8 mouse cellular contexts compared by ENCODE assay signal in genomic region chr13:111680679-111681078, GRCm38 (mm10). TPM values are rescaled to one million over a fixed set of nuclear protein-coding genes. Genes with fewer than 3 reads are reported as not detected.
DNase-seq lines count a peak whose midpoint lies in the region; ATAC-seq and TF ChIP-seq lines count a peak whose summit lies in the region.

Gene Mier3, plus strand, starts transcription at chr13:111680979.

- H3K27me3 ChIP-seq in kidney, postnatal 0 days (ENCODE audit: insufficient read depth, low read length), result no peaks in the 10 kb centered on the region
- H3K27me3 ChIP-seq in heart, embryonic 13.5 days (replicated peaks), result no peaks in the 10 kb centered on the region
- H3K27me3 ChIP-seq in stomach, embryonic 14.5 days (ENCODE audit: control insufficient read depth, insufficient read depth, low read length), result no peaks in the 10 kb centered on the region

- ATAC-seq in kidney, postnatal 0 days (replicated peaks; ENCODE audit: low FRiP score, low read depth), result no peak
- no peak for ATAC-seq in heart, embryonic 13.5 days (ENCODE audit: extremely low read depth, insufficient number of reproducible peaks, low FRiP score, low TSS enrichment)
- no peak for ATAC-seq in stomach, embryonic 14.5 days (ENCODE audit: insufficient number of reproducible peaks, insufficient read depth, low FRiP score, low read depth)

- H3K9ac ChIP-seq in kidney, postnatal 0 days (ENCODE audit: low read depth, low read length), result no peak within 1 kb of the TSS
- H3K9ac ChIP-seq in heart, embryonic 13.5 days, result no peak within 1 kb of the TSS
- no peak within 1 kb of the TSS for H3K9ac ChIP-seq in stomach, embryonic 14.5 days (replicated peaks; ENCODE audit: low read depth, low read length)

- peaks cover 5% of the 10 kb centered on the region; the same call in 1 of the 2 replicates for H3K4me1 ChIP-seq in kidney, postnatal 0 days (replicated peaks; ENCODE audit: insufficient read depth, low read length)
- no peaks in the 10 kb centered on the region; the same call in 1 of the 2 replicates for H3K4me1 ChIP-seq in bone marrow, adult 2 months (ENCODE audit: control insufficient read depth, insufficient read depth, low read length)
- peaks cover 17% of the 10 kb centered on the region for H3K4me1 ChIP-seq in heart, embryonic 13.5 days
- no peaks in the 10 kb centered on the region for H3K4me1 ChIP-seq in stomach, embryonic 14.5 days (ENCODE audit: control insufficient read depth, insufficient read depth, low read length)

- intact Hi-C loops in left cerebral cortex, postnatal 36 days (cut with DNase I), result no loop called here

- H3K36me3 ChIP-seq in kidney, postnatal 0 days (ENCODE audit: insufficient read depth, low read length), result no peaks in the 10 kb centered on the region
- H3K36me3 ChIP-seq in heart, embryonic 13.5 days, result no peaks in the 10 kb centered on the region
- no peaks in the 10 kb centered on the region for H3K36me3 ChIP-seq in stomach, embryonic 14.5 days (ENCODE audit: control insufficient read depth, insufficient read depth, low read length)

- DNase-seq in kidney, postnatal 0 days (ENCODE audit: low spot score), result no peak
- no peak for DNase-seq in kidney, adult 8-10 months
- no peak for DNase-seq in left cerebral cortex, postnatal 36 days (ENCODE audit: low spot score in 2 of 2)
- DNase-seq in cerebellum, adult 18-20 months, result no peak
- no peak for DNase-seq in kidney, adult 9 months

- H3K4me3 ChIP-seq in kidney, postnatal 0 days (replicated peaks; ENCODE audit: low read depth, low read length), result no peak within 1 kb of the TSS
- H3K4me3 ChIP-seq in bone marrow, adult 2 months (replicated peaks; ENCODE audit: control insufficient read depth, low read depth, low read length), result no peak within 1 kb of the TSS
- H3K4me3 ChIP-seq in heart, embryonic 13.5 days, result no peak within 1 kb of the TSS
- no peak within 1 kb of the TSS for H3K4me3 ChIP-seq in stomach, embryonic 14.5 days (ENCODE audit: low read depth, low read length)

- H3K27ac ChIP-seq in kidney, postnatal 0 days, result no peak within 1 kb of the TSS
- no peak within 1 kb of the TSS for H3K27ac ChIP-seq in bone marrow, adult 2 months (ENCODE audit: control insufficient read depth, insufficient read depth, low read depth, low read length, poor library complexity)
- H3K27ac ChIP-seq in heart, embryonic 13.5 days (replicated peaks), result no peak within 1 kb of the TSS
- no peak within 1 kb of the TSS for H3K27ac ChIP-seq in stomach, embryonic 14.5 days (ENCODE audit: low read length)

- H3K4me2 ChIP-seq in kidney, postnatal 0 days (ENCODE audit: low read length), result no peak within 1 kb of the TSS
- no peak within 1 kb of the TSS for H3K4me2 ChIP-seq in heart, embryonic 13.5 days
- no peak within 1 kb of the TSS for H3K4me2 ChIP-seq in stomach, embryonic 14.5 days (replicated peaks; ENCODE audit: low read depth, low read length)

- no peak for TF ChIP-seq POLR2A in bone marrow, adult 2 months (IDR thresholded peaks at IDR 0.05; ENCODE audit: borderline replicate concordance, control insufficient read depth, low read depth, low read length)

- no peak for TF ChIP-seq CTCF in kidney, postnatal 0 days (IDR thresholded peaks at IDR 0.05; ENCODE audit: low read depth)
- TF ChIP-seq CTCF in bone marrow, adult 2 months (IDR thresholded peaks at IDR 0.05; ENCODE audit: control insufficient read depth, insufficient read depth, low read length), result no peak

- 88% methylated on average over 4 of the region's 4 CpGs for WGBS in kidney, postnatal 0 days
- WGBS in bone marrow, adult 2 months, result 83% methylated on average over 4 of the region's 4 CpGs
- whole genome bisulfite sequencing in heart, embryonic 13.5 days, result 75% methylated on average over 4 of the region's 4 CpGs
- 79% methylated on average over 4 of the region's 4 CpGs for WGBS in stomach, embryonic 14.5 days

- H3K9me3 ChIP-seq in kidney, postnatal 0 days (replicated peaks; ENCODE audit: low read length), result no peaks in the 10 kb centered on the region
- H3K9me3 ChIP-seq in heart, embryonic 13.5 days, result peaks cover under 1% of the 10 kb centered on the region
- H3K9me3 ChIP-seq in stomach, embryonic 14.5 days (ENCODE audit: control insufficient read depth, low read depth, low read length), result no peaks in the 10 kb centered on the region; the same call in 1 of the 2 replicates

RNA-seq across cellular contexts. Expression of gene Mier3, which starts in this region (rescaled TPM):
- 14.8 TPM in 2 replicates for polyA plus RNA-seq in kidney, postnatal 0 days (2015; fragmentation: Nextera tagmentation; extraction: Ambion mirVana)
- 15.3 and 22.4 TPM in 2 replicates for polyA plus RNA-seq in bone marrow, adult 2 months (2011; ENCODE audit: insufficient read depth, insufficient read length, low replicate concordance, missing spikeins)
- 12.2 and 13.7 TPM in 2 replicates for polyA plus RNA-seq in heart, embryonic 13.5 days (2015; fragmentation: Nextera tagmentation; extraction: Ambion mirVana)
- 10 to 100 TPM; 22.4 to 25.0 TPM for total RNA-seq in left cerebral cortex, postnatal 36 days (2021)
- 29.5 and 29.9 TPM in 2 replicates for polyA plus RNA-seq in stomach, embryonic 14.5 days (2014; fragmentation: Nextera tagmentation; extraction: Ambion mirVana)
